Mouse (Mus musculus): ENCODE data around the gene Coa7. TPM values are rescaled to one million over a fixed set of nuclear protein-coding genes. Genes with fewer than 3 reads are reported as not detected.

Gene Coa7
- polyA plus RNA-seq, 1 experiment from 2014 or later, result 62.2 TPM

GRCm38 (mm10) chr4:108337817-108338216 is 9.9 kb downstream of the Coa7 start:
- Histone ChIP-seq H3K4me1 (ENCODE audit: insufficient read depth) (0 out of 2 replicates have a peak, but pooled peaks cover 7% of the 10 kb centered on the region), H3K36me3 (replicated peaks; ENCODE audit: insufficient read depth, low read length) (peaks cover 17% of the 10 kb centered on the region), H3K9ac (replicated peaks) (no peak overlapping the region), H3K9me3 (ENCODE audit: low read length) (no peaks in the 10 kb centered on the region), H3K4me2 (ENCODE audit: low read depth, low read length) (no peak overlapping the region), H3K27ac (ENCODE audit: low read depth) (peak overlapping the region; percentile 62), H3K27me3 (ENCODE audit: insufficient read depth, low read length) (no peaks in the 10 kb centered on the region), H3K4me3 (ENCODE audit: low read depth, low read length) (no peak overlapping the region)
- TF ChIP-seq CTCF (IDR thresholded peaks at IDR 0.05; ENCODE audit: low read depth) (no peak), EP300 (IDR thresholded peaks at IDR 0.05; ENCODE audit: low read depth) (no peak)
- 67% methylated on average over 3 of the region's 3 CpGs for WGBS (ENCODE audit: insufficient replicate concordance)
- ATAC-seq (no peak), DNase-seq (no peak)

GRCm38 (mm10) chr4:108338321-108338733 is 10.4 kb downstream of the Coa7 start:
- no peak overlapping the region for H3K4me3 ChIP-seq (ENCODE audit: low read depth, low read length)
- DNase-seq (peak; percentile 42), ATAC-seq (peak; percentile 76)
- H3K4me1 ChIP-seq (ENCODE audit: insufficient read depth), result 0 out of 2 replicates have a peak, but pooled peaks cover 7% of the 10 kb centered on the region
- 56% methylated on average over 9 of the region's 9 CpGs for WGBS (ENCODE audit: insufficient replicate concordance)
- no peak overlapping the region for H3K9ac ChIP-seq (replicated peaks)
- peak overlapping the region; percentile 62 for H3K27ac ChIP-seq (ENCODE audit: low read depth)
- H3K4me2 ChIP-seq (ENCODE audit: low read depth, low read length), result no peak overlapping the region
- peaks cover 17% of the 10 kb centered on the region for H3K36me3 ChIP-seq (replicated peaks; ENCODE audit: insufficient read depth, low read length)
- H3K9me3 ChIP-seq (ENCODE audit: low read length), result no peaks in the 10 kb centered on the region
- TF ChIP-seq CTCF (IDR thresholded peaks at IDR 0.05; ENCODE audit: low read depth), result no peak
- TF ChIP-seq EP300 (IDR thresholded peaks at IDR 0.05; ENCODE audit: low read depth), result no peak
- no peaks in the 10 kb centered on the region for H3K27me3 ChIP-seq (ENCODE audit: insufficient read depth, low read length)

GRCm38 (mm10) chr4:108338811-108339210 is 10.9 kb downstream of the Coa7 start:
- peaks cover 17% of the 10 kb centered on the region for H3K36me3 ChIP-seq (replicated peaks; ENCODE audit: insufficient read depth, low read length)
- DNase-seq (no peak), ATAC-seq (no peak)
- WGBS (ENCODE audit: insufficient replicate concordance), result 69% methylated on average over 10 of the region's 10 CpGs
- H3K27me3 ChIP-seq (ENCODE audit: insufficient read depth, low read length), result no peaks in the 10 kb centered on the region
- TF ChIP-seq CTCF (IDR thresholded peaks at IDR 0.05; ENCODE audit: low read depth) (no peak), EP300 (IDR thresholded peaks at IDR 0.05; ENCODE audit: low read depth) (no peak)
- H3K9ac ChIP-seq (replicated peaks), result no peak overlapping the region
- H3K4me2 ChIP-seq (ENCODE audit: low read depth, low read length), result no peak overlapping the region
- 0 out of 2 replicates have a peak, but pooled peaks cover 7% of the 10 kb centered on the region for H3K4me1 ChIP-seq (ENCODE audit: insufficient read depth)
- peak overlapping the region; percentile 62 for H3K27ac ChIP-seq (ENCODE audit: low read depth)
- no peaks in the 10 kb centered on the region for H3K9me3 ChIP-seq (ENCODE audit: low read length)
- H3K4me3 ChIP-seq (ENCODE audit: low read depth, low read length), result no peak overlapping the region

- no peaks in the 10 kb centered on the region for H3K9me3 ChIP-seq (ENCODE audit: low read length)
- WGBS (ENCODE audit: insufficient replicate concordance), result 17% methylated on average over 4 of the region's 4 CpGs
- H3K4me1 ChIP-seq (ENCODE audit: insufficient read depth), result 0 out of 2 replicates have a peak, but pooled peaks cover 7% of the 10 kb centered on the region
- H3K4me3 ChIP-seq (ENCODE audit: low read depth, low read length), result no peak overlapping the region
- no peak overlapping the region for H3K4me2 ChIP-seq (ENCODE audit: low read depth, low read length)
- ATAC-seq (peak; percentile 66), DNase-seq (peak; percentile 68)
- H3K27me3 ChIP-seq (ENCODE audit: insufficient read depth, low read length), result no peaks in the 10 kb centered on the region
- TF ChIP-seq CTCF (IDR thresholded peaks at IDR 0.05; ENCODE audit: low read depth), result peak; percentile 84
- TF ChIP-seq EP300 (IDR thresholded peaks at IDR 0.05; ENCODE audit: low read depth), result no peak
- no peak overlapping the region for H3K9ac ChIP-seq (replicated peaks)
- H3K36me3 ChIP-seq (replicated peaks; ENCODE audit: insufficient read depth, low read length), result peaks cover 17% of the 10 kb centered on the region
- H3K27ac ChIP-seq (ENCODE audit: low read depth), result peak overlapping the region; percentile 62; the same call in 1 of the 2 replicates
Observed at GRCm38 (mm10) chr4:108339277-108339690, 11.3 kb downstream of the Coa7 start.

- peaks cover 23% of the 10 kb centered on the region for H3K4me1 ChIP-seq (ENCODE audit: insufficient read depth)
- H3K4me2 ChIP-seq (ENCODE audit: low read depth, low read length), result no peak overlapping the region
- no peak overlapping the region for H3K4me3 ChIP-seq (ENCODE audit: low read depth, low read length)
- H3K27ac ChIP-seq (ENCODE audit: low read depth), result no peak overlapping the region
- no peak for ATAC-seq
- no peaks in the 10 kb centered on the region for H3K9me3 ChIP-seq (ENCODE audit: low read length)
- no peak overlapping the region for H3K9ac ChIP-seq (replicated peaks)
- 55% methylated on average over 7 of the region's 7 CpGs for WGBS (ENCODE audit: insufficient replicate concordance)
- no peaks in the 10 kb centered on the region for H3K27me3 ChIP-seq (ENCODE audit: insufficient read depth, low read length)
- DNase-seq, result no peak
- TF ChIP-seq EP300 (IDR thresholded peaks at IDR 0.05; ENCODE audit: low read depth), result no peak
- no peak for TF ChIP-seq CTCF (IDR thresholded peaks at IDR 0.05; ENCODE audit: low read depth)
- no peaks in the 10 kb centered on the region for H3K36me3 ChIP-seq (replicated peaks; ENCODE audit: insufficient read depth, low read length)
Observed at GRCm38 (mm10) chr4:108344631-108345083, 16.7 kb downstream of the Coa7 start.

- no peak overlapping the region for H3K4me3 ChIP-seq (ENCODE audit: low read depth, low read length)
- ATAC-seq, result no peak
- no peaks in the 10 kb centered on the region for H3K36me3 ChIP-seq (replicated peaks; ENCODE audit: insufficient read depth, low read length)
- H3K4me1 ChIP-seq (ENCODE audit: insufficient read depth), result peaks cover 35% of the 10 kb centered on the region
- H3K9ac ChIP-seq (replicated peaks), result no peak overlapping the region
- no peaks in the 10 kb centered on the region for H3K9me3 ChIP-seq (ENCODE audit: low read length)
- H3K27me3 ChIP-seq (ENCODE audit: insufficient read depth, low read length), result no peaks in the 10 kb centered on the region
- H3K4me2 ChIP-seq (ENCODE audit: low read depth, low read length), result no peak overlapping the region
- 67% methylated on average over 5 of the region's 5 CpGs for WGBS (ENCODE audit: insufficient replicate concordance)
- TF ChIP-seq CTCF (IDR thresholded peaks at IDR 0.05; ENCODE audit: low read depth) (no peak), EP300 (IDR thresholded peaks at IDR 0.05; ENCODE audit: low read depth) (no peak)
- H3K27ac ChIP-seq (ENCODE audit: low read depth), result no peak overlapping the region
- no peak for DNase-seq
Observed at GRCm38 (mm10) chr4:108345826-108346225, 17.9 kb downstream of the Coa7 start.
